Mouse (Mus musculus) forebrain, embryonic 12.5 days (tissue): ENCODE results near the gene Khdc1c. TPM values are rescaled to one million over a fixed set of nuclear protein-coding genes. Genes with fewer than 3 reads are reported as not detected.
"Not testable (repeated sequence)": the region's sequence is repeated elsewhere in the genome, so short reads cannot be mapped to it uniquely, and the experiment has no call there.

ENCODE experiments used
- ATAC-seq: fragments of 200-750 bp; cut with Nextera tagmentation; 2 replicates; pipeline ENCODE4 v1.8.0; 2017; ENCODE audit warnings: moderate TSS enrichment; ENCODE audit not compliant: low FRiP score
- H3K27ac ChIP-seq: fragments of 300-500 bp; sonication (generic); 2 replicates; pipeline ENCODE4 v1.5.1; 2016; ENCODE audit warnings: mild to moderate bottlenecking
- H3K27me3 ChIP-seq: fragments of 300-500 bp; sonication (generic); 2 replicates; pipeline ENCODE4 v1.6.1; 2016; ENCODE audit warnings: mild to moderate bottlenecking
- H3K36me3 ChIP-seq: fragments of 300-500 bp; sonication (generic); replicated peaks from 2 replicates; pipeline ENCODE4 v1.6.1; 2016; ENCODE audit warnings: mild to moderate bottlenecking
- H3K4me1 ChIP-seq: fragments of 300-500 bp; sonication (generic); 2 replicates; pipeline ENCODE4 v1.6.1; 2016
- H3K4me2 ChIP-seq: fragments of 300-500 bp; sonication (generic); 2 replicates; pipeline ENCODE4 v1.6.1; 2016; ENCODE audit warnings: mild to moderate bottlenecking, moderate library complexity
- H3K4me3 ChIP-seq: fragments of 300-500 bp; sonication (generic); replicated peaks from 2 replicates; pipeline ENCODE4 v1.5.1; 2016; ENCODE audit warnings: mild to moderate bottlenecking
- H3K9ac ChIP-seq: fragments of 300-500 bp; sonication (generic); 2 replicates; pipeline ENCODE4 v1.6.1; 2016; ENCODE audit warnings: mild to moderate bottlenecking
- H3K9me3 ChIP-seq: fragments of 300-500 bp; sonication (generic); 2 replicates; pipeline ENCODE4 v1.6.1; 2016
- WGBS: fragments of 180-500 bp; shearing (Covaris S2); methylation state at CpG from one replicate; pipeline ENCODE4 v1.1.7; 2016; 5-methylcytosine and 5-hydroxymethylcytosine counted together
- polyA plus RNA-seq: library from polyadenylated mRNA; unstranded; fragments of >200 nt; fragmentation: Nextera tagmentation; extraction: Ambion mirVana; gene quantifications from 2 replicates; pipeline ENCODE4 v1.2.1, GENCODE M21; 2016

The Khdc1c gene
- polyA plus RNA-seq, result not detected in 2 replicates

GRCm38 (mm10) chr1:21368031-21368430 is at the start of gene Khdc1c:
Gene Khdc1c (plus strand): TSS chr1:21368331.
- not testable (repeated sequence) for H3K4me1 ChIP-seq, H3K4me3 ChIP-seq, H3K27me3 ChIP-seq, H3K27ac ChIP-seq, ATAC-seq, H3K9ac ChIP-seq, H3K36me3 ChIP-seq, H3K4me2 ChIP-seq, H3K9me3 ChIP-seq
- WGBS, result 56% methylated on average over 1 of the region's 1 CpGs

DNA sequence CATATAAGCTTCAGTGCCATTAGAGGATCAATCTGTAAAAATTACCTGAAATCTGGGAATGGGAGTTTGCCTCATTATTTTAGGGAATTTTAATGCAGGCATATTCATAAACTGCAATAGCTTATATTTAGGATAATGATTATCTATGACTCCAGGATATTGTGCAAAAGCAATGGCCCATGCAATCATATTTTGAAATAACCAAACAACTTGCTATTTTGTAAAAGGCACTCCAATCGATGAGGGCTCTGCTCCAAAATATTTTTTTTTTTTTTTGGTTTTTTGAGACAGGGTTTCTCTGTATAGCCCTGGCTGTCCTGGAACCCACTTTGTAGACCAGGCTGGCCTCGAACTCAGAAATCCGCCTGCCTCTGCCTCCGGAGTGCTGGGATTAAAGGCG is 47.9 kb upstream of the Khdc1c start:
- H3K9me3 ChIP-seq, H3K27me3 ChIP-seq, H3K36me3 ChIP-seq, H3K4me1 ChIP-seq, H3K27ac ChIP-seq, H3K4me2 ChIP-seq, ATAC-seq, H3K4me3 ChIP-seq, H3K9ac ChIP-seq: not testable (repeated sequence)
- 95% methylated on average over 5 of the region's 5 CpGs for WGBS

DNA sequence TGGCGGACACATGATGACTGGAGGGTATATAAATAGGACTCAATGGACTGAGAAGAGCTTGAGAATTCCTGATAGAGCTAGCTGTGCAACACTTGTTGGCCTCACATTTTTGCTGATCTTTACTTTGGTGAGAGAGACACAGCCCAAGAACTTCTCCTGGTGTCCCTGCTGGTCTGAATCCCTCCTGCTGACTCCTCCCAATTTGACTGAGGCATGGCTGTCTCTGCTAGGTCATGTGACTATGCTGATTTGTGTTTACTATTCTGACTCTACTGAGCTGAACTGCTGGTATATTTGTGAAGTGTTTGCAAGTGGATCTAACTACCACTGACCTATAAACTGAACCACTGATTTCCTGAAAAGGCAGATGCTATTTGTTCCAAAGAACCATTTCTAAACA is 46.5 kb upstream of the Khdc1c start:
- Histone ChIP-seq H3K4me1 (no peaks in the 10 kb centered on the region), H3K27me3 (no peaks in the 10 kb centered on the region), H3K9ac (no peak overlapping the region), H3K36me3 (no peaks in the 10 kb centered on the region), H3K9me3 (0 out of 2 replicates have a peak, but pooled peaks cover 3% of the 10 kb centered on the region), H3K4me2 (no peak overlapping the region), H3K4me3 (no peak overlapping the region), H3K27ac (no peak overlapping the region)
- ATAC-seq, result no peak
- 93% methylated on average over 1 of the region's 1 CpGs for WGBS

DNA sequence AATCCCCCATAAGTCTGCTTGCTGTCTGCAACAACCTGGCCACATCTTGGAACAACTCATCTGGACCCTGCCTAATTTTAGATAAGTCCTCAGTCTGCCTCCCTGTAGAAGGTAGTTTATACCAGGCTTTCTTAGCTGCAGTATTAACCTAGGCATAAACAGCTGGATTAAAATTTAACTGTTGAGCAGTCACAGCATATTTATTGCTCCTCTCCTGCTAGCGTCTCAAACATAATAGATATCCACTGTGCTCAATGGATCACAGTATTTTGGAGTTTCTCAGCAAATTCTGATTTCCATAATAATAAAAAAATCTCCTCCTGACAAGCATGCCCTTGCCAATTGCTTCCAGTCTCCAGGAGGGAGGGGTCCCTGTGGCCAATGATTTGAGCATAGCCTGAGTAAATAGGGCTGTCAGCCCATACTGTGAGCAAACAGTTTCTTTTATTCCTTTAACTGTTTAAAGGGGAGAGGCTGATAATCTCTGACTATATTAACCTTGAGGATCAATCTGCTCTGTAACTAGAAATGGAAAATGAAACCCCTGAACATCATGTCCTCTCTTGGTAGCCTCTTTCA is 44.0 kb upstream of the Khdc1c start:
- Histone ChIP-seq H3K4me2 (no peak overlapping the region), H3K4me3 (no peak overlapping the region), H3K9me3 (0 out of 2 replicates have a peak, but pooled peaks cover 5% of the 10 kb centered on the region), H3K27ac (no peak overlapping the region), H3K36me3 (no peaks in the 10 kb centered on the region), H3K4me1 (no peaks in the 10 kb centered on the region), H3K9ac (no peak overlapping the region), H3K27me3 (no peaks in the 10 kb centered on the region)
- ATAC-seq, result no peak
- WGBS, result 22% methylated on average over 1 of the region's 1 CpGs

- Histone ChIP-seq H3K4me3 (no peak overlapping the region), H3K27me3 (no peaks in the 10 kb centered on the region), H3K4me1 (no peaks in the 10 kb centered on the region), H3K4me2 (no peak overlapping the region), H3K27ac (no peak overlapping the region), H3K9ac (no peak overlapping the region), H3K9me3 (0 out of 2 replicates have a peak, but pooled peaks cover 5% of the 10 kb centered on the region), H3K36me3 (no peaks in the 10 kb centered on the region)
- 91% methylated on average over 1 of the region's 1 CpGs for WGBS
- ATAC-seq, result no peak
Measured at GRCm38 (mm10) chr1:21324633-21325032, 43.5 kb upstream of the Khdc1c start.

- Histone ChIP-seq H3K4me1 (no peaks in the 10 kb centered on the region), H3K27me3 (no peaks in the 10 kb centered on the region), H3K4me3 (no peak overlapping the region), H3K9ac (no peak overlapping the region), H3K36me3 (no peaks in the 10 kb centered on the region), H3K4me2 (no peak overlapping the region), H3K9me3 (0 out of 2 replicates have a peak, but pooled peaks cover 5% of the 10 kb centered on the region), H3K27ac (no peak overlapping the region)
- WGBS, result 91% methylated on average over 7 of the region's 7 CpGs
- no peak for ATAC-seq
Measured at GRCm38 (mm10) chr1:21326733-21327132, 41.4 kb upstream of the Khdc1c start.

DNA sequence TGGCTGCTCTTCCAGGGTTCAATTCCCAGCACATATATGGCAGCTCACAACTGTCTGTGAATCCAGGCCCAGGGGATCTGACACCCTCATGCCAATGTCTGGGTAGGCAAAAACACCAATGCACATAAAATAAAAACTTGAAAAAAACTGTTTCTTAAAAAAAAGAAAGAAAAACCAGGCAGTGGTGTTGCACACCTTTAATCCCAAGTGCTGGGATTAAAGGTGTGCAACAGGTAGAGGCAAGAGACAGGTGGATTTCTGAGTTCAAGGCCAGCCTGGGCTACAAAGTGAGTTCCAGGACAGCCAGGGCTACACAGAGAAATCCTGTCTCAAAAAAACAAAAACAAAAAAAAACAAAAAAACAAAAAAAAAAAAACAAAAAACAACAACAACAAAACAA is 37.0 kb upstream of the Khdc1c start:
- ATAC-seq, H3K4me2 ChIP-seq, H3K27me3 ChIP-seq, H3K27ac ChIP-seq, H3K4me1 ChIP-seq, H3K9ac ChIP-seq, H3K36me3 ChIP-seq, H3K4me3 ChIP-seq, H3K9me3 ChIP-seq: not testable (repeated sequence)

GRCm38 (mm10) chr1:21333222-21333973 is 34.7 kb upstream of the Khdc1c start:
- Histone ChIP-seq H3K4me2 (no peak overlapping the region), H3K27me3 (no peaks in the 10 kb centered on the region), H3K9me3 (no peaks in the 10 kb centered on the region), H3K4me3 (no peak overlapping the region), H3K9ac (no peak overlapping the region), H3K36me3 (no peaks in the 10 kb centered on the region), H3K4me1 (no peaks in the 10 kb centered on the region), H3K27ac (no peak overlapping the region)
- 90% methylated on average over 16 of the region's 16 CpGs for WGBS
- ATAC-seq, result no peak

- Histone ChIP-seq H3K27ac (no peak overlapping the region), H3K4me3 (no peak overlapping the region), H3K4me2 (no peak overlapping the region), H3K4me1 (no peaks in the 10 kb centered on the region), H3K36me3 (no peaks in the 10 kb centered on the region), H3K27me3 (no peaks in the 10 kb centered on the region), H3K9me3 (no peaks in the 10 kb centered on the region), H3K9ac (no peak overlapping the region)
- no peak for ATAC-seq
Measured at GRCm38 (mm10) chr1:21335836-21336235, 32.3 kb upstream of the Khdc1c start.

DNA sequence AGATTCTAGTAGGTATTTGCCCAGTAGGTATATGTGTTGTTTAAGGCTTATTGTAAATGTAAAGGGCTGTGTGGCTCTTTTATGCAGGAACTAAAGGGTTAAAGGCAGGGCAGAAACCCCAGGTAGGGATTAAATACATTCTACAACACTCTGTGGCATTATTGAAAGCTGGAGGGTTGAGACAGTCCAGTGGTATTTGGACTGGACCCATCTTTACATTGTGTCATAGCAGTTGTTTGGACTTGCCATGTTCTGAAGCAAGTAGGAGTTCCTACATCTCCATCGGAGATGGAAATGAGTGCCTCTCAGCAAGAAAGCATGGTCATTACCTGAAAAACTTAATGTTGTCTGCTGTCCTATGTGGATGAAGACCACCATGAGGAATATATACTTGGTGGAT is 27.4 kb upstream of the Khdc1c start:
- ATAC-seq, result no peak
- Histone ChIP-seq H3K9me3 (no peaks in the 10 kb centered on the region), H3K4me3 (no peak overlapping the region), H3K36me3 (no peaks in the 10 kb centered on the region), H3K27ac (no peak overlapping the region), H3K27me3 (no peaks in the 10 kb centered on the region), H3K9ac (no peak overlapping the region), H3K4me2 (no peak overlapping the region), H3K4me1 (no peaks in the 10 kb centered on the region)
- WGBS, result 87% methylated on average over 1 of the region's 1 CpGs

DNA sequence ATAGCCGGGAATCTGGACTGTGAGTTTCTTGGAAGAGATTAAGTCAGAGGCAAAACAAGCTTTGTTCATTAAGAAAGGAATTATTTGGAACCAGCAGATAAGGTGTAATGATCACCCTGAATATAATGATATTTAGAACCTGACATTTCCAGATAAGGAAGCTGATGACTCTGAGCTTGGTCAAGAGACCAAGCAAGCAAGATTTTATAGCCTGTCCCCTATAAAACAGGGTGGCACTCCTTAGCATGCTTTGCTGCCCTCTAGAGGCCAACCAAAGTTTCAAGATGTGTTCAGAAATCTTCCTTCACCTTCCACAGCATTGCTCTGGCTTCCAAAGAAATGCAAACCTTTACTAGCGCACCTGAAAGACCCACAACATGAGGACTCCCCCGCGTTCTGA is 23.9 kb upstream of the Khdc1c start:
- ATAC-seq, result no peak
- no peaks in the 10 kb centered on the region for H3K27me3 ChIP-seq
- H3K4me3 ChIP-seq, result no peak overlapping the region
- H3K27ac ChIP-seq, result no peak overlapping the region
- WGBS, result 65% methylated on average over 4 of the region's 4 CpGs
- H3K4me1 ChIP-seq, result no peaks in the 10 kb centered on the region
- no peak overlapping the region for H3K9ac ChIP-seq
- no peak overlapping the region for H3K4me2 ChIP-seq
- H3K36me3 ChIP-seq, result no peaks in the 10 kb centered on the region
- no peaks in the 10 kb centered on the region for H3K9me3 ChIP-seq

- WGBS, result 92% methylated on average over 7 of the region's 7 CpGs
- not testable (repeated sequence) for H3K9ac ChIP-seq, H3K9me3 ChIP-seq, H3K27ac ChIP-seq, H3K4me1 ChIP-seq, ATAC-seq, H3K4me2 ChIP-seq, H3K36me3 ChIP-seq, H3K4me3 ChIP-seq, H3K27me3 ChIP-seq
Measured at GRCm38 (mm10) chr1:21344752-21345151, 23.4 kb upstream of the Khdc1c start.

- 77% methylated on average over 2 of the region's 2 CpGs for WGBS
- no peaks in the 10 kb centered on the region for H3K27me3 ChIP-seq
- no peaks in the 10 kb centered on the region for H3K9me3 ChIP-seq
- H3K4me1 ChIP-seq, result no peaks in the 10 kb centered on the region
- H3K9ac ChIP-seq, result no peak within 1 kb of the TSS
- no peak within 1 kb of the TSS for H3K27ac ChIP-seq
- no peak for ATAC-seq
- H3K4me3 ChIP-seq, result no peak within 1 kb of the TSS
- no peak within 1 kb of the TSS for H3K4me2 ChIP-seq
- H3K36me3 ChIP-seq, result no peaks in the 10 kb centered on the region
Measured at GRCm38 (mm10) chr1:21349341-21349740, 18.8 kb upstream of the Khdc1c start, which contains the start of gene Khdc1a. Gene Khdc1a (plus strand): TSS chr1:21349641.
